Comparison of ENCODE assay signal across 14 mouse cellular contexts in genomic region chr6:144777356-144778035, GRCm38 (mm10). TPM values are rescaled to one million over a fixed set of nuclear protein-coding genes. Genes with fewer than 3 reads are reported as not detected.
"Had no signal": no experiment of that assay in that cellular context is flagged by ENCODE, and none has a peak within 500 bp of the region (broad histone marks: within the 10 kb centered on the region; RNA-seq: fewer than 3 reads in every experiment).

No protein-coding gene starts in this region.

- DNase-seq: gastrocnemius, adult 2 months; gastrocnemius, postnatal 10 days; gastrocnemius, postnatal 25 days; heart, adult 2 months; heart, postnatal 4 days; kidney, adult 18-20 months; kidney, adult 8-10 months; kidney, postnatal 10 days; kidney, postnatal 25 days; kidney, postnatal 4 days; liver; liver, embryonic 13.5 days; liver, postnatal 0 days had no signal

RNA-seq across cellular contexts. Expression of gene Sox5, which starts 4.3 kb away (rescaled TPM):
- total RNA-seq: granulocyte monocyte progenitor cell, adult 5-6 weeks had no signal
